Mouse (Mus musculus): ENCODE measurements around the gene Snrpd2.

- TF ChIP-seq CTCF (IDR thresholded peaks at IDR 0.05; ENCODE audit: insufficient read depth, low read length) = no peak
- TF ChIP-seq POLR2A (IDR thresholded peaks at IDR 0.05; ENCODE audit: borderline replicate concordance, extremely low read depth, low read depth, low read length) = no peak
Observed at GRCm38 (mm10) chr7:19184250-19184649, 34.7 kb downstream of the Snrpd2 start.

Measured in lung, adult 2 months (tissue).